Mouse (Mus musculus) cerebellum, adult 2 months (tissue): Measurements from ENCODE around the gene Dnah3.

ENCODE experiments used
- CTCF ChIP-seq: fragments of 200-500 bp; IDR thresholded peaks from 2 replicates; pipeline ENCODE4 v1.5.1; 2011; ENCODE audit warnings: low read depth, mild to moderate bottlenecking, control low read depth, low read length, moderate library complexity, borderline replicate concordance; ENCODE audit not compliant: insufficient read depth
- POLR2A ChIP-seq: fragments of 200-500 bp; IDR thresholded peaks from 2 replicates; pipeline ENCODE4 v1.6.1; 2011; ENCODE audit warnings: low read length, control low read depth, borderline replicate concordance; ENCODE audit not compliant: insufficient read depth

- no peak for TF ChIP-seq CTCF
- TF ChIP-seq POLR2A: no peak
Measured at GRCm38 (mm10) chr7:119957421-119957820, 137.7 kb downstream of the Dnah3 start.
